Mouse (Mus musculus) B cell, adult 2 months (primary cell): Measurements from ENCODE around the gene Mpig6b.

Experiments
- DNase-seq, 2 experiments: peaks; one replicate each; pipeline ENCODE4 v3.0.0; 2022

Gene Mpig6b

DNA sequence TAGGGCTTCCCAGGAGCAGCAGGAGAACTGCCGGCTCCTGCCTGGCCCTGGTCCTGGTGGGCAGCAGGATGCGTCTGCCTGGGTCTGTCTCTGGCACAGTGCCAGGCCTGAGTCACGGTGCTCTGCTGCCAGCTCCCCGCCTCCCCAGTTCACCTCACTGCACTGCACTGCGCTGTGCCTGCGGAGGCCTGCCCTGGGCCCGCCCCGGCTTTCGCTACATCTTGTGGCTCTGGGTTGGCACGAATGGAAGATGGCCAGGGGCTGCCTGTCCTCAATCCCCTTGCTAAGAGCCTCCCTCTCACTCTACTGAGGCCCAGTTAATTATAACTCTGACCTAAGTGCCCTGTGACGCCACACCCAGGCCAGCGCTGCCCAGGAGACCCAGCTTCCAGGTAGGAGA is 49.6 kb downstream of the Mpig6b start, which contains the start of gene Vwa7:
Vwa7 (plus strand) TSS at position 204 of the 400 bp plus-strand sequence.
- DNase-seq, result no peak

DNA sequence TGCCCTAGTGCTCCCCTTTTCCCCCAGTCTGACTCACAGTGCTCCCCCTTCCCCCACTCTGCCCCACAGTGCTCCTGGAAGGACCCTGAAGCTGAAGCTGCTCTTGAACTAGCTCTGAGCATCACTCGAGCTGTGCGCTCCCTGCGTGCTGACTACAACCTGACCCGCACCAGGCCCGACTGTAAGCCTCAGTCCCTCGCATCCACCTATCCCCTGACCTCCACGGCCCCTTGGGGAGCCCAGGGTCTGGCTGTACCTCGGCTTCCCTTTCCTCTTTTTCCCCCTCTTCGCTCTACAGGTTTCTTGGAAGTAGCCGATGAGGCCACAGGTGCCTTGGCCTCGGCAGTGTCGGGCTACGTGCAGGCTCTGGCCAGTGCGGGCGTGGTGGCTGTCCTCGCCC is 50.7 kb downstream of the Mpig6b start:
- no peak for DNase-seq

GRCm38 (mm10) chr17:35013221-35013620 is 52.8 kb downstream of the Mpig6b start:
- DNase-seq, result no peak
